Mouse (Mus musculus) intestine, embryonic 14.5 days (tissue): ENCODE data around the gene 1700003H04Rik. TPM values are rescaled to one million over a fixed set of nuclear protein-coding genes. Genes with fewer than 3 reads are reported as not detected.

Source experiments
- ATAC-seq: fragments of 200-750 bp; cut with Nextera tagmentation; replicated peaks from 2 replicates; pipeline ENCODE4 v1.8.0; 2017; ENCODE audit warnings: low read depth, moderate number of reproducible peaks, moderate TSS enrichment, moderate library complexity; ENCODE audit not compliant: low FRiP score, low TSS enrichment
- DNase-seq: peaks from one replicate; pipeline ENCODE4 v3.0.0-alpha.2; 2018; ENCODE audit warnings: low spot score
- H3K27ac ChIP-seq: fragments of 300-500 bp; sonication (generic); 2 replicates; pipeline ENCODE4 v1.5.1; 2014; ENCODE audit warnings: low read depth, mild to moderate bottlenecking, control low read depth
- H3K27me3 ChIP-seq: fragments of 300-500 bp; sonication (generic); replicated peaks from 2 replicates; pipeline ENCODE4 v1.6.1; 2014; ENCODE audit warnings: low read length, control low read depth; ENCODE audit not compliant: control insufficient read depth, insufficient read depth
- H3K36me3 ChIP-seq: fragments of 300-500 bp; sonication (generic); 2 replicates; pipeline ENCODE4 v1.6.1; 2014; ENCODE audit warnings: low read length, control low read depth; ENCODE audit not compliant: control insufficient read depth, insufficient read depth
- H3K4me1 ChIP-seq: fragments of 300-500 bp; sonication (generic); replicated peaks from 2 replicates; pipeline ENCODE4 v1.6.1; 2014; ENCODE audit warnings: low read length, control low read depth, mixed read lengths; ENCODE audit not compliant: control insufficient read depth, insufficient read depth
- H3K4me2 ChIP-seq: fragments of 300-500 bp; sonication (generic); 2 replicates; pipeline ENCODE4 v1.6.1; 2014; ENCODE audit warnings: low read length
- H3K4me3 ChIP-seq: fragments of 300-500 bp; sonication (generic); 2 replicates; pipeline ENCODE4 v1.5.1; 2014; ENCODE audit warnings: low read depth, low read length, control low read depth, mixed read lengths
- H3K9ac ChIP-seq: fragments of 300-500 bp; sonication (generic); 2 replicates; pipeline ENCODE4 v1.6.1; 2014; ENCODE audit warnings: mild to moderate bottlenecking, low read length
- H3K9me3 ChIP-seq: fragments of 300-500 bp; sonication (generic); 2 replicates; pipeline ENCODE4 v1.6.1; 2016; ENCODE audit warnings: low read length, control low read depth; ENCODE audit not compliant: control insufficient read depth
- WGBS: fragments of 180-500 bp; shearing (Covaris S2); extraction: QIAGEN DNeasy Blood & Tissue Kit; methylation state at CpG from one replicate; pipeline ENCODE4 v1.1.7; 2014; 5-methylcytosine and 5-hydroxymethylcytosine counted together
- polyA plus RNA-seq: library from polyadenylated mRNA; unstranded; fragments of >200 nt; fragmentation: Nextera tagmentation; extraction: Ambion mirVana; gene quantifications from 2 replicates; pipeline ENCODE4 v1.2.1, GENCODE M21; 2014

Gene 1700003H04Rik
- polyA plus RNA-seq, result not detected in 2 replicates

DNA sequence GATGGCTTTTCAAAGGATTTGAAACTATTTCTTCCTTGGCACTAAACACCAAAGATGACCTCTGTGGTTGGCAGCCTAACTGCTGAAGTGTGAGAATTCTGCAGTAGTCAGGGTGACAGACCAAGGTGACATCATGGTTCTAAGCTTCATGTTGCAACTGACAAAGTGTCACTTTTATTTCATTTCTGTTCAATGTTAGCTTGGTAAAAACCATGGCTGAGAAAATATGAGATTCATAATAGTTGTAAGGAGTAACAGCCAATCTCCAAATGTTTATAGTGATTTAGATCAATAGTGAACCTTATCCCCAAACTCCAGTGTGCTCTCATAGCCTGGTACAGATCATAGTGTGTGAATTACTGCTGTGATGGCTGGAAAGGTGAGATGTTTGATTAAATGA lies at the start of gene 1700003H04Rik:
TSS of gene 1700003H04Rik (minus strand) at position 101 of the 400 bp plus-strand sequence.
- no peak for DNase-seq
- Histone ChIP-seq H3K9ac (no peak within 1 kb of the TSS), H3K36me3 (no peaks in the 10 kb centered on the region), H3K4me1 (no peaks in the 10 kb centered on the region), H3K4me2 (no peak within 1 kb of the TSS), H3K27me3 (no peaks in the 10 kb centered on the region), H3K9me3 (no peaks in the 10 kb centered on the region), H3K4me3 (no peak within 1 kb of the TSS), H3K27ac (no peak within 1 kb of the TSS)
- no peak for ATAC-seq

- no peak for ATAC-seq
- Histone ChIP-seq H3K4me2 (no peak overlapping the region), H3K9me3 (no peaks in the 10 kb centered on the region), H3K9ac (no peak overlapping the region), H3K4me1 (no peaks in the 10 kb centered on the region), H3K27me3 (no peaks in the 10 kb centered on the region), H3K27ac (no peak overlapping the region), H3K4me3 (no peak overlapping the region), H3K36me3 (no peaks in the 10 kb centered on the region)
- WGBS, result 77% methylated on average over 3 of the region's 3 CpGs
- no peak for DNase-seq
These were observed 42.1 kb upstream of the 1700003H04Rik start for GRCm38 (mm10) chr3:124623031-124623430.

DNA sequence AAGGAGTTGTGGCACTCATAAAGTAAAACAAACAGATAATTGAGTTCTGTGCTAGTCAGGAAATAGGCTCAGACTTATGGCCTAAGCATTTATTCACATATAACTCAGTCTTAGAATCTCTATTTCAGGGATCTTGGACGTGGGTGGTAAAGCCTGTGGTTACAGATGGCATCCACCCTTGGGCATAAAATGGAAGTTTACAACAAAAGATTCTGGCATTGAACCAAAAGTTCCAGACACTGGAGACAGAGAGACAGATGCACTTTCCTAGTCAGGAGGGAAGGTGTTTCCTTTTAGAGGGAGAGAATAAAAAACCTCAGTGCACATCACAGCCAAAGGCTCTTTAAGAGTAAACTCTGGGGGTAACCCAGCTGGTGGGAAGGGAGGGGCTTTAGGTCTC lies 32.4 kb upstream of the 1700003H04Rik start:
- H3K27ac ChIP-seq, result no peak overlapping the region
- no peak for DNase-seq
- no peak overlapping the region for H3K9ac ChIP-seq
- H3K4me2 ChIP-seq, result no peak overlapping the region
- H3K9me3 ChIP-seq, result no peaks in the 10 kb centered on the region
- H3K4me3 ChIP-seq, result no peak overlapping the region
- no peak for ATAC-seq
- no peaks in the 10 kb centered on the region for H3K36me3 ChIP-seq
- no peaks in the 10 kb centered on the region for H3K27me3 ChIP-seq
- H3K4me1 ChIP-seq, result no peaks in the 10 kb centered on the region
- WGBS, result 56% methylated on average over 1 of the region's 1 CpGs

DNA sequence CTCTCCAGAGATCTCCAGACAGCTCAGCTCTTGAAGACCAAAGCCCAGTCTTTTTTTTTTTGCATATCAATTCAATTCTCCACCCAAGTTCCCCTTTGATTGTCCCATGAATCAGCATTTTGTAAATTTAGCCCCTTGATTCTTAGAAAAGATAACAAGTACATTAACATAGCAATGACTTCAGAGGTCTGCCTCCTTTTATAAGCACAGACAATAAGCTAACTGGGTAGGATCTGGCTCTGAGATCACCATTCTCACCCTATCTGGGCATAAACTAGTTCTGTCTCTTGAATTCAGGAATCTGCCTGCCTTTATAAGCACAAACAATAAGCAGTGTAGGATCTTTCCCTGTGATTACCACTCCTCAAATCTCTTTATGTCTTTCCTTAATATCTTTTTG lies 29.1 kb upstream of the 1700003H04Rik start:
- Histone ChIP-seq H3K9ac (no peak overlapping the region), H3K4me3 (no peak overlapping the region), H3K4me2 (no peak overlapping the region), H3K27me3 (no peaks in the 10 kb centered on the region), H3K4me1 (no peaks in the 10 kb centered on the region), H3K36me3 (no peaks in the 10 kb centered on the region), H3K27ac (no peak overlapping the region), H3K9me3 (no peaks in the 10 kb centered on the region)
- no peak for DNase-seq
- ATAC-seq, result no peak

GRCm38 (mm10) chr3:124606021-124606517 lies 25.2 kb upstream of the 1700003H04Rik start:
- no peak for DNase-seq
- ATAC-seq, result no peak
- H3K9ac ChIP-seq, result no peak overlapping the region
- H3K4me1 ChIP-seq, result no peaks in the 10 kb centered on the region
- no peak overlapping the region for H3K4me2 ChIP-seq
- no peaks in the 10 kb centered on the region for H3K27me3 ChIP-seq
- no peaks in the 10 kb centered on the region for H3K36me3 ChIP-seq
- no peaks in the 10 kb centered on the region for H3K9me3 ChIP-seq
- no peak overlapping the region for H3K4me3 ChIP-seq
- H3K27ac ChIP-seq, result no peak overlapping the region

GRCm38 (mm10) chr3:124605518-124605917 lies 24.6 kb upstream of the 1700003H04Rik start:
- Histone ChIP-seq H3K9me3 (no peaks in the 10 kb centered on the region), H3K36me3 (no peaks in the 10 kb centered on the region), H3K9ac (no peak overlapping the region), H3K4me1 (no peaks in the 10 kb centered on the region), H3K4me3 (no peak overlapping the region), H3K27me3 (no peaks in the 10 kb centered on the region), H3K27ac (no peak overlapping the region), H3K4me2 (no peak overlapping the region)
- ATAC-seq, result no peak
- WGBS, result 89% methylated on average over 1 of the region's 1 CpGs
- no peak for DNase-seq

- Histone ChIP-seq H3K9me3 (no peaks in the 10 kb centered on the region), H3K27me3 (no peaks in the 10 kb centered on the region), H3K4me2 (no peak overlapping the region), H3K4me1 (no peaks in the 10 kb centered on the region), H3K4me3 (no peak overlapping the region), H3K9ac (no peak overlapping the region), H3K36me3 (no peaks in the 10 kb centered on the region), H3K27ac (no peak overlapping the region)
- no peak for DNase-seq
- no peak for ATAC-seq
These were observed 16.9 kb upstream of the 1700003H04Rik start for GRCm38 (mm10) chr3:124597789-124598188.

GRCm38 (mm10) chr3:124587534-124587933 lies 6.6 kb upstream of the 1700003H04Rik start:
- no peak for ATAC-seq
- H3K4me3 ChIP-seq, result no peak overlapping the region
- WGBS, result 10% methylated on average over 3 of the region's 3 CpGs
- no peaks in the 10 kb centered on the region for H3K4me1 ChIP-seq
- no peak overlapping the region for H3K27ac ChIP-seq
- H3K36me3 ChIP-seq, result no peaks in the 10 kb centered on the region
- H3K9me3 ChIP-seq, result no peaks in the 10 kb centered on the region
- no peak overlapping the region for H3K9ac ChIP-seq
- no peak for DNase-seq
- H3K4me2 ChIP-seq, result no peak overlapping the region
- no peaks in the 10 kb centered on the region for H3K27me3 ChIP-seq

GRCm38 (mm10) chr3:124585761-124586160 lies 4.9 kb upstream of the 1700003H04Rik start:
- Histone ChIP-seq H3K4me3 (no peak overlapping the region), H3K4me1 (no peaks in the 10 kb centered on the region), H3K4me2 (no peak overlapping the region), H3K27me3 (no peaks in the 10 kb centered on the region), H3K27ac (no peak overlapping the region), H3K9me3 (no peaks in the 10 kb centered on the region), H3K9ac (no peak overlapping the region), H3K36me3 (no peaks in the 10 kb centered on the region)
- 87% methylated on average over 2 of the region's 2 CpGs for WGBS
- ATAC-seq, result no peak
- DNase-seq, result no peak
